Mouse (Mus musculus): ENCODE results near the gene Prpf31.

The Prpf31 gene

GRCm38 (mm10) chr7:3630478-3630815 is 662 bp downstream of the Prpf31 start:
- no peak for DNase-seq

DNA sequence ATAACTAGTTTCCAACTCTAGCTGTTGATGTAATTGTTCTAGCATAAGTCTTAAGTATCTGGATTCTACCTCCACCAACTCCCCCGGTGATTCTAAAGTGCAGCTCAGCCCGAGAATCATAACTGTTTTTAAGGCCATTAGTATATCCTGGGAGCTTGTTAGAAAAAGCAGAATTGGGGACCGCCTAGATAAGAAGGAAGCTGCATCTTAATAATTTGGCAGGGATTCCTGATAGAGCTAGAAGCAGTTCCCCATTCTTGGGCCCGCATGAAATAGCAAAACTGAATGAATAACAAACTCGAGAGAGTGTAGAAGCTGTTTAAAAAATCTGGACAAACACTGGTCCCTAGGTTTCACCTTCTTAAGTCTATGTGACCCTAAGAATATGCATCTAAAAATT is 13.6 kb downstream of the Prpf31 start:
- DNase-seq = no peak

DNA sequence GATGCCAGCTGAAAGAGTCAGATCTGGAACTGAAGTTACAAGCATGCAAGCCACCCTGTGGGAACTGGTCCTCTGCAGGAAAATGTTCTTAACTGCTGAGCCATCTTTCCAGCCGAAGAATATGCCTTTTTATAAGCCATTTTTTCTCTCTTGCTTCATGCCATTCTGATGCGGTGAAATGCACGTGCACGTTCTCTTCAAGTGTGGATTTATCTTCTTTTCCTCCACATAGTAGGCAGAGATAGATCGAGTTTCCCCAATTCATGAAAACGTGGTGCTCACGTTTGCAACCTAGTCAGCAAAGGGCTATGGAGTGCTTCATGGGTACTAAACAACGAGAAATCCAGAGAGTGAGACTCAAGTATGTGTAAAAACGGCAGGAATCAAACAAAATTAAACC is 14.1 kb downstream of the Prpf31 start:
- no peak for DNase-seq

DNA sequence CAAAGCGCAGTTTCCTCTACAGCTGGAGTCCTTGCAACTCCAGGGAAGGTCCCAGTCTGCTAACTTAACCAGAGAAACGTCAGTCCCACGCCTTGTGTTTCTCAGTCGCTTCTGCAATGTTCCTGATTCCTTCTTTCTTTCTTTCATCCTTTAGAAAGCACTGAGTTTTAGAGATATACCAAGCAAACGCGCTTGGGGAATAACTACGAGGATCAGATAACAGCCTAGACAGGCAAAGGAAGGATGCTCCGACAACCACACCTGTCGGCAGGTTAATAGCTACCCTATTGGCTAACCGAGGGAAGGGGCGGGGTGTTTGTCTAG is 14.5 kb downstream of the Prpf31 start:
- DNase-seq = peak; percentile 91 to 94

DNA sequence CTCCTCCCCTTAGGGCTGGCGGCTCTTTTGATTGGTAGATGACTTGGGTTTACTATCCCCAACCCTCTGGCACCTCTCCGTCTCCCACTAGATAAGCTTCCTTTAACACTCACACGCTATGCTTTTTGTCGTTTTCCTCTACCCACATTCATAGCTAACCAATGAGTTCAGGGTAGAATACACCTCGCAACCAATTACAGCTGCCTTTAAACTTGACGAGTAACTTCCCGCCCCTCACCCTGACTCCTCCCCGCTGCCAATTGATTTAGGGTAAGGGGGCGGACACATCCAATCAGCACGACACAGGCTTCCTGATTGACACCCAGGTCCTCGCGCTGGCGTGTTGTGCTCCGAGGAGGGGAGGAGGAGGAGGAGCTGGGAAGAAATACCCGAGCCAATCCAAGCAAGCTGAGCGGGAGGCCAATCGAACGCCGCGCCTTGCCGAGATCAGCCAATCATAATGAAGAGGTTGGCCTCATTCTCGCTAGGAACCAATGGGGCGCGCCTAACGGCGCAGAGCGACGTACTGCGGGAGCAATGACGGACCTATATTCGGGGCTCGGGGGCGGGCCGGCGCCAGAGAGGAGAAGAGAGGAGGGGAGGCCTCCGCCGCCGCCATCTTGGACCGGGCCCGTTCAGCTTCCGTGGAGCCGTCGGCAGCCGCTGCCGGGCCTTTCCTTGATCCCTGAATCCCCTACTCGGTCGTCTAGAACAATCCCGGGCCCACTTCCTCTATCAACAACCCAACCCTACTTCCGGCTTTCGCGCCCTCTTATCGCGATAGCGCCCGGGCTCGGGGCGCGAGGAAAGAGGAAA is 15.1 kb downstream of the Prpf31 start, which contains the start of gene Cnot3:
Gene Cnot3, plus strand, starts transcription at position 597 of the 816 bp plus-strand sequence.
- DNase-seq = peak; percentile 97 to 99

- no peak for DNase-seq
These were observed 15.8 kb downstream of the Prpf31 start for GRCm38 (mm10) chr7:3645488-3646025.

DNA sequence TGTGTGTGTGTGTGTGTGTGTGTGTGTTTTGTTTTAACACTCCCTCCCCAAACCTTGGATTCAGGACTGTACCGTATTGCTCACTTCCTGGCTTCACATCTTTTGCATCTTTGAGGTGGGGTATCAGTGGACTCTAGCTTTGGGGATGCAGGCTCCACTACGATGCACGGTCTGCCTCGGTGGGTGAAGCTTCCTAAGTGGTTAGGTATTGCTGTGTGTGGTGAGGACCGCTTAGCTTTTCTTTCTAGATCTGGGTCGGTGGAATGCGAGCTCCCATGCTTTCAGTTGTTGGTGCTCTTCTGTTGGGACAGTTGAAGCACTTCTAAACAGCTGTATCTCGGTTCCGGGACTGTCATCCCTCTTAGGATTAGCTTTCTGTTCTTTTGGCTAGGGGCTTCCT is 16.4 kb downstream of the Prpf31 start:
- no peak for DNase-seq

GRCm38 (mm10) chr7:3646641-3647040 is 16.9 kb downstream of the Prpf31 start:
- DNase-seq = no peak

GRCm38 (mm10) chr7:3656966-3657365 is 27.2 kb downstream of the Prpf31 start:
- DNase-seq = no peak

DNA sequence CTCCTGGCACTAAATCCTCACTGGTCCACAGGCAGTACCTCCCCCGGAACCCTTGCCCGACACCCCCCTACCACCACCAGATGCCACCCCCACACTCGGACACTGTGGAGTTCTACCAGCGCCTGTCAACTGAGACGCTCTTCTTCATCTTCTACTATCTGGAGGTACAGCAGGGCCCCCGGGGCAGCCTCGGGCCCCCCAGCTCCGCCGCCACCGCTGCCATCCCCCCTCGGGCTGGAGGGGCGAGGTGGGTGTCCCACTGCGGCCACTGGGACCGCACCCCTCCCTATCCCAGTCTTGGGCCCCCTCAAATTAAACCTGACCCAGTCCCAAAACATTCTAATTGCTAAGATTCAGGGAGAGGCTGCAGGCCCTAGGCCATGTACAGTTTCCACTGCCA is 28.8 kb downstream of the Prpf31 start:
- DNase-seq = no peak

- peak; percentile 37 to 62 for DNase-seq
These were observed 34.9 kb downstream of the Prpf31 start for GRCm38 (mm10) chr7:3664524-3665214.

GRCm38 (mm10) chr7:3665215-3666114 is 35.7 kb downstream of the Prpf31 start, which contains the start of gene Leng1:
Leng1 (minus strand) TSS chr7:3665840.
- peak; percentile 95 to 97 for DNase-seq

DNA sequence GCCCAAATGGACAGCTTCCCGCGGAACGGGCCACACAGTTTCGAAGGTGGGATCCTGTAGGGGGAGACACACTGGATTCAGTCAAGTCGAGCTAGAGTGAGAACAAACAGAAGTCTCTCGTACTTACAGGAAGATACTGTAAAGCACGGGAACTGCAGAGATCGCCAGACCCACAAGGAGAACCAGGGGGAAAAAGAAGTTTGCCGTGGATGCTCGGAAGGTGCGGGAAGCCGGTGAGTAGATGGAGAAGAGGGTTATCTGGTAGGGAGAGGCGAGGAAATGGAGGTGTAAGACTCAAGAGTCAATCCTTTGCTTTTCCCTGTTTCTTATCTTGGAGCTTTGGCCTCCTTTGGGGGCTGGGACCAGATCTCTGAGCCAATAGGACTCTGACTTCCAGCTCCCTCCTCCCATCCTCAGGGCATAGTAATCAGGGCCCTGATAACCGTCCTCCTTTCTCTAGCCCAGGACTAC is 37.2 kb downstream of the Prpf31 start:
- peak; percentile 30 to 56 for DNase-seq

DNA sequence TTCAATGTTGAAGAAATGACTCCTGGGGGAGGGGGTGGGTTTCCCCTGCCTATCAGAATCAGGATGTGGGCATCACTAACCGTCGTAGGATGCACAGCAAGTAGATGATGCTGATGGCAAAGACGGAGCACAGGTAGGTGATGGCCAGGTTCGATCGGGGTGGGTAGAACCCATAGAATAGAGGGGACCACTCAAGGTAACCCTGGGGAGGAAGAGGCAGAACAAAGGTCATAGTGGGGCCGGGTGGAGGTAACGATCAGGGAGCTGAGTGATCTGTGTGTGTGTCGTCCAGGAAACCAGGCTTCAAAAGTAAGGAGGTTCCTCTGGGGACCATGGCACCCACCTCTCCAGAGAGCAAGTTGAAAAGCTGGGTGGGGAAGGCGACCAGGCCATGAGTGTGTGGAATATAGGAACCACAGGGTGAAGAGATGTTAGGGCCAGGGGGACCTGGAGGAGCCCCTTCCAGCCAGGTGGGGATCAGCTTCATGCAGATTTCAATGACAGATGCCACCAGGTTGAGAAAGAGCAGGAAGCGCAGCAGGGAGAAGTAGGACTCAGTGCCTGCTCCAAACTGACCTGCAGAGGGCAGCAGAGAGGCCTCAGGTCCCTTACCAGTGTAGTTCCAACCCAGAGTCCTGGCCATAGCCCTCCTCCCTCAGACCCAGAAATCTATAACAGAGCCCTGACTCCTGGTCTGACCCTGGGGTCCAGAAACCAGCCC is 44.9 kb downstream of the Prpf31 start:
- peak; percentile 93 for DNase-seq

GRCm38 (mm10) chr7:3675228-3675548 is 45.4 kb downstream of the Prpf31 start:
- DNase-seq = no peak

- DNase-seq = no peak
These were observed 46.6 kb downstream of the Prpf31 start for GRCm38 (mm10) chr7:3676371-3676770.

- DNase-seq = peak; percentile 48 to 69
These were observed 47.6 kb downstream of the Prpf31 start, which contains the start of gene Tmc4 for GRCm38 (mm10) chr7:3677342-3677741. Tmc4 (minus strand) TSS chr7:3677553.

DNA sequence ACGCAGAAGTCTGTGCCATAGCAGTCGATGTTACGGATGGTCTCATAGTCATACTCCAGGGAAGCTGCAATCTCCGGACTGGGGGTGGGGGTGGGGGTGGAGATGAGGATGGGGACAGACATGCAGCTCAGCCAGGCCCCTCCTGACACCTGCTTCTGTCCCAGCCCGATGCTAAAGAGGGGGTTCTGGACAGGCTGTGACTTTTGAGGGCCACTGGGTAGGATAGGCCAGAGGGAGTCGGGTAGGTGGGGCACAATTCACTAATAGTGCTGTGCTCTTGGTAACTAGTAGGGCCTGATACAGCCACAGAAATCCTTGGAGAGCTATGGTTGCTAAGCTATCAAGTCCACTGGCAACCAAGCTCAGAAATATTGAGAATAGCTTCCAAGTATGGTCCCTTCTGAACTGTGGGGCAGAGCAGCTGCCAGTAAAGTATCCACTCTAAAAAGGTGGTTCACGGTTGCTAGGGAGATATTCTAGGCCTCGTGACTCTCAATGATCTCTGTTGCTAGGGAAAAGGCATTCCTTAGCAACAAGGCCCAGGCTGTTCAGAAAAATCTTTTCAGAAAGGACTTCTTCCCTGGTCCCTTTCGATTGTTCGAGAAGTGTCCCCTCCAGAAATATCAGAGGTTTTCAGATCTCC is 54.2 kb downstream of the Prpf31 start:
- DNase-seq = no peak

- no peak for DNase-seq
These were observed 54.9 kb downstream of the Prpf31 start for GRCm38 (mm10) chr7:3684698-3685097.

DNA sequence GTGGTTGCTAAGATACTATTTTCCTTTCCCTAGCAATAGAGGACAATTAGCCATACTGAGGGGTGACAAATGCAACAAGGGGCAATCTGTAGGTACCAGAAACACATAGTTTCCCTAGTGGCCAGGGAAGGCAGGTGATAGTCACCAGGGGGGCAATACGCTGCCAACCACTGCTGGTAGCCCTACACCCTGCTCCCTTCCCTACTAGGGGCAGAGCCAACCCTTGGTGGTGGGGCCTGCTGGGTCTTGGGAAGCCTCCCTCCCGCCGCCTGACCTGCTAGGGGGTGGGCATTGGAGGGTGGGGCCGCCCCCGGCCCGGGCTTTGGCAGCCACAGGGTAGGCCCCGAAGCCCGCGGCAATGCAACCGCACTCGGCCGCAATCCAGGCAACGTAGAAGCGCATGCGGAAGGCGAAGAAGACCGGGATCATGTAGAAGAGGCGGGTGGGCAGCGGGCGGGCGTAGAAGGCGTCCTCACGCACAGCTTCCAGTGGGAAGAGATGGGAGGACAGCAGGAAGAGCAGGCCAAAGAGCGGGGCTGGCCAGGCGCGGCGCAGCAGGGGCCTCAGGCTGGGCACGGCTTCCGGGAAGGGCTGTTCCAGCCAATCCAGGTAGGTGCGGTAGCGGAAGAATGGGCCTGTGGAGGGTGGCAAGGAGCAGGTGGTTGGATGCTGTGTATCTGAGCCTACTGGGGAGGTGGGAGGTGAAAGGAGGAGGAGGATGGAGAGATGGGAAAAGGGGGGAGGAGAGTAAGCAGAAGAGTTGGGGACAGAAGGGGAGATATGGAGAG is 55.8 kb downstream of the Prpf31 start:
- DNase-seq = no peak

GRCm38 (mm10) chr7:3691919-3692318 is 62.1 kb downstream of the Prpf31 start:
- DNase-seq = no peak

Data from kidney, postnatal 4 days (tissue).